Mouse (Mus musculus): ENCODE measurements at regions not wholly inside any gene's neighbourhood (a gene's known extent, or its start where the extent isn't known, plus 50 kb on each side); places are given as distances from the start of the nearest gene placed in this dataset.

DNA sequence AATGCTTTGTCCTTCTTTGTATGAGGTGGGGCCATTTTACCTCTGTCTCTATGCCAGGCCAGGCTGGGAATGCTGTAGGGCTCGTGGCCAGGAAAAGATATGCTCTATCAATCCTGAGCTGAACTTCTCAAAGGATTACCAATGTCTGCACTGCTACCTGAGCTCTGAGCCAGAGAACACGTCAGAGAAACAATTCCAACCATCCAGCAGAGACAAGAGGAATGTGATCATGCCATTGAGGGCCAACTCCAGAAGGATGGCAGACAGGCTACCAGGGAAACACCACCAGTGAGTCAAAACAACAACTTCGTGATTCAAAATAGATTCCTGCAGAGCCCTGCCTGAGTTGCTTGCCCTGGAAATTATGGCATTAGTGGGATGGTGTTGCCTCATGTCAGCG, 361.0 kb downstream of the Adam3 start:
- ATAC-seq (ENCODE audit: insufficient read depth, low FRiP score): no peak
- Histone ChIP-seq H3K4me3 (replicated peaks; ENCODE audit: low read length) (no peak overlapping the region), H3K4me2 (ENCODE audit: low read depth, low read length) (no peak overlapping the region), H3K27me3 (ENCODE audit: control insufficient read depth, insufficient read depth, low read length) (no peaks in the 10 kb centered on the region), H3K27ac (ENCODE audit: low read length) (no peak overlapping the region), H3K4me1 (ENCODE audit: control insufficient read depth, insufficient read depth, low read length) (no peaks in the 10 kb centered on the region), H3K9me3 (replicated peaks; ENCODE audit: control insufficient read depth, low read length) (no peaks in the 10 kb centered on the region), H3K36me3 (ENCODE audit: control insufficient read depth, insufficient read depth, low read length) (no peaks in the 10 kb centered on the region), H3K9ac (ENCODE audit: low read length) (no peak overlapping the region)
- WGBS: 62% methylated on average over 4 of the region's 4 CpGs

DNA sequence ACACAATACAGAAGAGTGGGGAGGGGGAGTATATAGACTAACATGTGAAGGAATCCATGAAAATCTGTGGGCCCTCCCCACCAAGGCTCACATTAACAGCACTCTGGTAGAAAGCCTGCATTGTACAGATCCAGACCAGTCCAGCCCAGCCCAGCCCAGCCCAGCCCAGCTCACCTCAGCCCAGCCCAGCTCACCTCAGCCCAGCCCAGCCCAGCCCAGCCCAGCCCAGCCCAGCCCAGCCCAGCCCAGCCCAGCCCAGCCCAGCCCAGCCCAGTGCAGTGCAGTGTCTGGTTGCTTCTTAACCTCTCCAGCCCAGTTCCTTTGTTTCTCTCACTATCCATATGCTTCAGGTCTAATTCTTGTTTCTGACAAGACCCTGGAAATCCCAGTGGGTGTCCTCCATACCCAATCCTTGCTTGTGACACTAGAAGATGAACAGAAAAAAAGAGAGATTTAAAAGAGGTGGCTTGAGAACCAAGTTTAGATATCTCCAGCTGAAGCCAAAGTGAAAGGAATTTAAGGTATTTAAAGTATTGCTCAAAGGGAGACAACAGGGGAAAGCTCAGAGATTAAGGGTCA, 366.5 kb downstream of the Adam3 start:
- H3K27me3 ChIP-seq (ENCODE audit: control insufficient read depth, insufficient read depth, low read length): no peaks in the 10 kb centered on the region
- no peak overlapping the region for H3K4me3 ChIP-seq (replicated peaks; ENCODE audit: low read length)
- H3K9me3 ChIP-seq (replicated peaks; ENCODE audit: control insufficient read depth, low read length): no peaks in the 10 kb centered on the region
- no peak overlapping the region for H3K27ac ChIP-seq (ENCODE audit: low read length)
- H3K4me1 ChIP-seq (ENCODE audit: control insufficient read depth, insufficient read depth, low read length): no peaks in the 10 kb centered on the region
- ATAC-seq (ENCODE audit: insufficient read depth, low FRiP score): peak; percentile 64; the same call in 1 of the 2 replicates
- H3K4me2 ChIP-seq (ENCODE audit: low read depth, low read length): no peak overlapping the region
- H3K9ac ChIP-seq (ENCODE audit: low read length): no peak overlapping the region
- no peaks in the 10 kb centered on the region for H3K36me3 ChIP-seq (ENCODE audit: control insufficient read depth, insufficient read depth, low read length)

DNA sequence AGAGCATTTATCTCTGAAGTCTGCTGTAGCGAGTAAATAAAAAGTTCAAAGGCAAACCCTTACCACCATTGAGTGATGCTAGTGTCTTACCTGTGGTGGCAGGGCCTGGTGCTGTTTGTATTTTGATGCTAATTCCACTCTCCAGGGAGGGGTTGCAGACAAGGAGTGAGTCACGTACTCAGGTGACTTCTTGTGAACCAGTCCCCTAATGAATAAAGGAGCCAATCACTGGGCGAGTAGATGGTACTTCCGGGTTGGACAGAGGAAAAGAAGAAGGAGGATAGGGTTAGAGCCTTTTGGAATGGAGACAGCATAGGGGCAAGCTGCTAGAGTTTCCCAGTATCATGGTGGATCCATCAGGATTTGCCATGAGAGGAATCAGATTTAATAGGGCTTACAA, 370.5 kb downstream of the Adam3 start:
- Histone ChIP-seq H3K27ac (ENCODE audit: low read length) (no peak overlapping the region), H3K4me3 (replicated peaks; ENCODE audit: low read length) (no peak overlapping the region), H3K27me3 (ENCODE audit: control insufficient read depth, insufficient read depth, low read length) (no peaks in the 10 kb centered on the region), H3K9ac (ENCODE audit: low read length) (no peak overlapping the region), H3K36me3 (ENCODE audit: control insufficient read depth, insufficient read depth, low read length) (no peaks in the 10 kb centered on the region), H3K4me2 (ENCODE audit: low read depth, low read length) (no peak overlapping the region), H3K9me3 (replicated peaks; ENCODE audit: control insufficient read depth, low read length) (no peaks in the 10 kb centered on the region), H3K4me1 (ENCODE audit: control insufficient read depth, insufficient read depth, low read length) (peaks cover 5% of the 10 kb centered on the region; the same call in 1 of the 2 replicates)
- no peak for ATAC-seq (ENCODE audit: insufficient read depth, low FRiP score)
- 94% methylated on average over 4 of the region's 4 CpGs for WGBS

DNA sequence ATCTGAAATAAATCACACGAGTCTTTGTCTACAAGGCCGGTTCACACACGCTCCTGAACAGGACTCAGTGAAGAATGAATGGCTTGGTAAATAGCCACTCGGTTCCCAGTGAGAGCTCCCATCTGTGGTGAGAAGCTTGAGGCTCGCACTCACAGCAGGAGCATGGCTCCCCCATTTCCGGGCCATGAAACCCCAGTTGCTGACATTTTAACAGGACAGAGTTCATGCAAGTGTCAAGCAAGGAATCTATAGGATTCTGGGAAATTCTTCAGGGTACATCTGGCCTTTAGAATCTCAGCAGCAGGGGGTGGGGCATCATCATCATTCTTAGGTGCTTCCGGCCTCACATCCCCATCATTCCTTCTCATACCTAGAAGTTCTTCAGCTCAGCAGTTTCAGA, 371.8 kb downstream of the Adam3 start:
- Histone ChIP-seq H3K9ac (ENCODE audit: low read length) (no peak overlapping the region), H3K27me3 (ENCODE audit: control insufficient read depth, insufficient read depth, low read length) (no peaks in the 10 kb centered on the region), H3K36me3 (ENCODE audit: control insufficient read depth, insufficient read depth, low read length) (no peaks in the 10 kb centered on the region), H3K4me3 (replicated peaks; ENCODE audit: low read length) (no peak overlapping the region), H3K9me3 (replicated peaks; ENCODE audit: control insufficient read depth, low read length) (no peaks in the 10 kb centered on the region), H3K4me2 (ENCODE audit: low read depth, low read length) (no peak overlapping the region), H3K4me1 (ENCODE audit: control insufficient read depth, insufficient read depth, low read length) (peaks cover 5% of the 10 kb centered on the region; the same call in 1 of the 2 replicates), H3K27ac (ENCODE audit: low read length) (no peak overlapping the region)
- ATAC-seq (ENCODE audit: insufficient read depth, low FRiP score): no peak
- 63% methylated on average over 7 of the region's 7 CpGs for WGBS

DNA sequence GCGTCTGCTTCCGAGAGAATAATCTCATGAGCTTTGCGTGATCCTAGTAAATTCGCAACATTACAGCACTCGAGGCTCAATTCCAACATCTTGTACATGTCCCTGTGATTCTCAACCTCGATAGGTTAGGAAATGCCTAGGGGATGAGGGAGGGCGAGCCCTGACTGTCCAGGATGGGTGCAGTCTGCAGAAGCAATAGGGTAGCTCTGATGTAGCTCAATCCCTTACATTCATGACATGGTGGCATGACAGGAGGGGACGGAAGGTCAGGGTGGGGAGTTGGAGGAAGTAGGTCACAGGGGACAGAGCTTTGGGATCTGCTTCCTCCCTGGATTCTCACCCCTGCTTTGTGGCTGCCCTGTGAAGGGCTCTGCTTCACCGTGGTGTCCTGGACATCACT, 373.3 kb downstream of the Adam3 start:
- H3K27ac ChIP-seq (ENCODE audit: low read length): no peak overlapping the region
- no peak for ATAC-seq (ENCODE audit: insufficient read depth, low FRiP score)
- H3K9ac ChIP-seq (ENCODE audit: low read length): no peak overlapping the region
- peaks cover 5% of the 10 kb centered on the region; the same call in 1 of the 2 replicates for H3K4me1 ChIP-seq (ENCODE audit: control insufficient read depth, insufficient read depth, low read length)
- WGBS: 28% methylated on average over 9 of the region's 9 CpGs
- peak overlapping the region; percentile 14 for H3K4me3 ChIP-seq (replicated peaks; ENCODE audit: low read length)
- H3K27me3 ChIP-seq (ENCODE audit: control insufficient read depth, insufficient read depth, low read length): no peaks in the 10 kb centered on the region
- H3K9me3 ChIP-seq (replicated peaks; ENCODE audit: control insufficient read depth, low read length): no peaks in the 10 kb centered on the region
- peak overlapping the region; percentile 36 for H3K4me2 ChIP-seq (ENCODE audit: low read depth, low read length)
- no peaks in the 10 kb centered on the region for H3K36me3 ChIP-seq (ENCODE audit: control insufficient read depth, insufficient read depth, low read length)

DNA sequence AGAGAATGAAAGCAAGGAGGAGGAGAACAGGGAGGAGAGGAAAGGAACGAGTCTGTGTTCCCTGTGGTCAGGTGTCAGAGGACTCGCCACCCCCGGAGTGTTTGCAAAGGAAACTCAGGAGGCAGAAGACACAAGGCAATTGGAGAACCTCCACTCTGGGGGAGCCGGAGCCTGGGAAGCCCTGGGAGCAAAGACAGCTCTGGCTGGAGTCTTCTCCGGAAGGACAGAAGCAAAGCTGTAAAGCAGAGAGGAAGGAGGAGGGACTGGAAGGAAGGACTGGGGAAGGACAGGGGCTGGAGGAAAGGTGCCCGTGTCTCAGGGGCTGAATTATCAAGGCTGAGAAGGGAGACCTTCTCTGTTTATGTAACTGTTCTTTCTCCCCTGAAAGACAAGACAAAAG, 373.9 kb downstream of the Adam3 start:
- Histone ChIP-seq H3K36me3 (ENCODE audit: control insufficient read depth, insufficient read depth, low read length) (no peaks in the 10 kb centered on the region), H3K4me1 (ENCODE audit: control insufficient read depth, insufficient read depth, low read length) (peaks cover 5% of the 10 kb centered on the region; the same call in 1 of the 2 replicates), H3K27ac (ENCODE audit: low read length) (no peak overlapping the region), H3K9ac (ENCODE audit: low read length) (peak overlapping the region; percentile 26; the same call in 1 of the 2 replicates), H3K4me3 (replicated peaks; ENCODE audit: low read length) (peak overlapping the region; percentile 14), H3K4me2 (ENCODE audit: low read depth, low read length) (peak overlapping the region; percentile 36), H3K9me3 (replicated peaks; ENCODE audit: control insufficient read depth, low read length) (no peaks in the 10 kb centered on the region), H3K27me3 (ENCODE audit: control insufficient read depth, insufficient read depth, low read length) (no peaks in the 10 kb centered on the region)
- no peak for ATAC-seq (ENCODE audit: insufficient read depth, low FRiP score)
- 3% methylated on average over 6 of the region's 6 CpGs for WGBS

DNA sequence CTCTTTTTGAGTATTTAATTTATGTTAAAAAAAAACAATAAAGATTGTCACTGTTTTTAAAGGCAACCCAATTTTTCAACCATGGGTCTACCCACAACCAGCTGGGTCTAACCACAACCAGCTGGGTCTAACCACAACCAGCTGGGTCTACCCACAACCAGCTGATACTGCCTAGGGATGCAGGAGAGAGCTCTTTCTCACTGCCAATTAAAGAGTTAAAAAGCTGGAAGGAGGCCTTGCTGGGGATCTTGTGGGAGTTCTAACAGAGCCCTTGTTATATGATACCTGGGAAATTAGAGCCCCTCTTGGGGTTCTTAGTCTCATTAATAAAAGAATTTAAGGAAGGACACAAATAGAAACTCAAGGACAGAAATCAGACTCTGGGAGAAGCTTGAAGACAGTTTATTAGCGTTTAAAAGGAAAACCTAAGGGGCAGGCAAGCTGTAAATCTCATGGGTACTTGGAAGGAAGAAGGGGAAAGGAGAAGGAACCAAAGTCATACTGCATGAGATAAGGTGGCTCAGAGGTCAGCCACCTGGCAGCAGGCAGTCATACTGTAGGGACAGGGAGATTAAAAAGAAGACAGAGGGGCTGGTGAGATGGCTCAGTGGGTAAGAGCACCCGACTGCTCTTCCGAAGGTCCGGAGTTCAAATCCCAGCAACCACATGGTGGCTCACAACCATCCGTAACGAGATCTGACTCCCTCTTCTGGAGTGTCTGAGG, 379.1 kb downstream of the Adam3 start:
- WGBS: 76% methylated on average over 6 of the region's 6 CpGs
- H3K4me2 ChIP-seq (ENCODE audit: low read depth, low read length): no peak overlapping the region
- no peaks in the 10 kb centered on the region for H3K9me3 ChIP-seq (replicated peaks; ENCODE audit: control insufficient read depth, low read length)
- ATAC-seq (ENCODE audit: insufficient read depth, low FRiP score): no peak
- H3K27me3 ChIP-seq (ENCODE audit: control insufficient read depth, insufficient read depth, low read length): no peaks in the 10 kb centered on the region
- H3K36me3 ChIP-seq (ENCODE audit: control insufficient read depth, insufficient read depth, low read length): no peaks in the 10 kb centered on the region
- H3K4me3 ChIP-seq (replicated peaks; ENCODE audit: low read length): no peak overlapping the region
- no peaks in the 10 kb centered on the region for H3K4me1 ChIP-seq (ENCODE audit: control insufficient read depth, insufficient read depth, low read length)
- H3K9ac ChIP-seq (ENCODE audit: low read length): no peak overlapping the region
- no peak overlapping the region for H3K27ac ChIP-seq (ENCODE audit: low read length)

DNA sequence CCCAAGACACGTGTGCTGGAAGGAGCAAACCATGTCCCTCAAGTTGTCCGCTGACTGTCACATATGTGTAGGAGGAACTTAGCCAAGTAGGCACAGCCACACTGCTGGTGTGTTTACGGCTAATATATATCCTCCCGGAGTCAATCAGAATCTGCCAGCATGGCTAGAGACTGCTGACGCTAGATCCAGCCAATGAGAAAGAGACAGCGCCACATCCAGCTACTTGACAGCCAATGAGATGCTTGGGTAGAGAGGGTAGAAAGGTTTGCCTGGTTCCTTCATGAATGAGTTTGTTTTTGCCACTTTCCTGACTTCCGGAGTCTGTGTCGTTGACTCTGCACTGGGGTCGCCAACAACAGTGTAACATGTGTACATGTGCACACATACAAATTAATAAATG, 387.0 kb downstream of the Adam3 start:
- no peaks in the 10 kb centered on the region for H3K4me1 ChIP-seq (ENCODE audit: control insufficient read depth, insufficient read depth, low read length)
- H3K27ac ChIP-seq (ENCODE audit: low read length): no peak overlapping the region
- no peak overlapping the region for H3K9ac ChIP-seq (ENCODE audit: low read length)
- no peak for ATAC-seq (ENCODE audit: insufficient read depth, low FRiP score)
- H3K36me3 ChIP-seq (ENCODE audit: control insufficient read depth, insufficient read depth, low read length): no peaks in the 10 kb centered on the region
- 88% methylated on average over 9 of the region's 9 CpGs for WGBS
- H3K4me3 ChIP-seq (replicated peaks; ENCODE audit: low read length): no peak overlapping the region
- no peaks in the 10 kb centered on the region for H3K27me3 ChIP-seq (ENCODE audit: control insufficient read depth, insufficient read depth, low read length)
- no peaks in the 10 kb centered on the region for H3K9me3 ChIP-seq (replicated peaks; ENCODE audit: control insufficient read depth, low read length)
- no peak overlapping the region for H3K4me2 ChIP-seq (ENCODE audit: low read depth, low read length)

DNA sequence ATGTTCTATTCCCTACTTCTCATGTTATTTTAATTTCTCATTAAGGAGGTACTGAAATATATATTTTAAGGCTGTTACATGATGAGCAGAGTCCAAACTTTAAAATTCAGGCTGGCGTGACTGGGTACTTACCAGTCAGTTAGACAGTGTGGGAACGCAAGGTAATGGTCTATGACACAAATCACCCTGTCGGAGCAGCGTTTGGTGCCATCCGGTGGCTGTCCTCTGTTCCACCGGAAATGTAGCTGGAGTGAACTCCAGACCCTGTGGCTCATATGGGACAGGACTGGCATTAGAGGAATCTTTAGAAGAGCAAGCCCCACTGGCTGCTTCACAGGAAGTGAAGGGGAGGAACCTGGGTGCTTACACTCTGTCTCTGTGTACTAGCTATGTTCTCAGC, 388.0 kb downstream of the Adam3 start:
- no peak overlapping the region for H3K4me2 ChIP-seq (ENCODE audit: low read depth, low read length)
- H3K27ac ChIP-seq (ENCODE audit: low read length): no peak overlapping the region
- ATAC-seq (ENCODE audit: insufficient read depth, low FRiP score): no peak
- H3K4me3 ChIP-seq (replicated peaks; ENCODE audit: low read length): no peak overlapping the region
- 50% methylated on average over 6 of the region's 6 CpGs for WGBS
- no peaks in the 10 kb centered on the region for H3K36me3 ChIP-seq (ENCODE audit: control insufficient read depth, insufficient read depth, low read length)
- no peak overlapping the region for H3K9ac ChIP-seq (ENCODE audit: low read length)
- H3K4me1 ChIP-seq (ENCODE audit: control insufficient read depth, insufficient read depth, low read length): no peaks in the 10 kb centered on the region
- no peaks in the 10 kb centered on the region for H3K9me3 ChIP-seq (replicated peaks; ENCODE audit: control insufficient read depth, low read length)
- no peaks in the 10 kb centered on the region for H3K27me3 ChIP-seq (ENCODE audit: control insufficient read depth, insufficient read depth, low read length)

Measured in stomach, embryonic 16.5 days (tissue).